Mouse (Mus musculus): ENCODE measurements around the gene Pccb. TPM values are rescaled to one million over a fixed set of nuclear protein-coding genes. Genes with fewer than 3 reads are reported as not detected.

The Pccb gene
- polyA plus RNA-seq, 1 experiment = 61.2 TPM

GRCm38 (mm10) chr9:100987006-100987405, 47.7 kb downstream of the Pccb start:
- no peak for DNase-seq (ENCODE audit: low spot score)

GRCm38 (mm10) chr9:100984381-100985310, 50.1 kb downstream of the Pccb start:
- DNase-seq (ENCODE audit: low spot score) = no peak

- no peak for DNase-seq (ENCODE audit: low spot score)
Measured at GRCm38 (mm10) chr9:100982786-100983185, 51.9 kb downstream of the Pccb start.

GRCm38 (mm10) chr9:100979260-100979659, 55.4 kb downstream of the Pccb start:
- DNase-seq (ENCODE audit: low spot score) = no peak

GRCm38 (mm10) chr9:100978666-100979065, 56.0 kb downstream of the Pccb start:
- no peak for DNase-seq (ENCODE audit: low spot score)

- DNase-seq (ENCODE audit: low spot score) = no peak
Measured at GRCm38 (mm10) chr9:100969461-100969860, 65.2 kb downstream of the Pccb start.

- no peak for DNase-seq (ENCODE audit: low spot score)
Measured at GRCm38 (mm10) chr9:100964106-100964505, 70.6 kb downstream of the Pccb start.

- DNase-seq (ENCODE audit: low spot score) = no peak
Measured at GRCm38 (mm10) chr9:100963428-100963912, 71.2 kb downstream of the Pccb start.

- DNase-seq (ENCODE audit: low spot score) = no peak
Measured at GRCm38 (mm10) chr9:100962903-100963427, 71.7 kb downstream of the Pccb start.

- DNase-seq (ENCODE audit: low spot score) = no peak
Measured at GRCm38 (mm10) chr9:100951481-100951880, 83.2 kb downstream of the Pccb start.

GRCm38 (mm10) chr9:100944677-100945365, 89.9 kb downstream of the Pccb start:
- no peak for DNase-seq (ENCODE audit: low spot score)

GRCm38 (mm10) chr9:100942042-100942441, 92.7 kb downstream of the Pccb start:
- DNase-seq (ENCODE audit: low spot score) = no peak

Other genes with a start within 250 kb of the Pccb start
- 18.5 and 24.3 TPM in 2 replicates for gene Msl2, start 39.2 kb upstream of the Pccb start, polyA plus RNA-seq (2012; rRNA removed)
- gene Ppp2r3a, start 216.9 kb upstream of the Pccb start, polyA plus RNA-seq (2012; rRNA removed) = 18.9 and 23.8 TPM in 2 replicates